Mouse (Mus musculus) embryo, embryonic 11.5 days (tissue): Measurements from ENCODE around the gene Hist1h3b.
"Not testable (repeated sequence)": the region's sequence is repeated elsewhere in the genome, so short reads cannot be mapped to it uniquely, and the experiment has no call there.

Source experiments
- DNase-seq: peaks from one replicate; pipeline ENCODE4 v3.0.0-alpha.2; 2012; ENCODE audit warnings: low read depth, low spot score

Gene Hist1h3b

DNA sequence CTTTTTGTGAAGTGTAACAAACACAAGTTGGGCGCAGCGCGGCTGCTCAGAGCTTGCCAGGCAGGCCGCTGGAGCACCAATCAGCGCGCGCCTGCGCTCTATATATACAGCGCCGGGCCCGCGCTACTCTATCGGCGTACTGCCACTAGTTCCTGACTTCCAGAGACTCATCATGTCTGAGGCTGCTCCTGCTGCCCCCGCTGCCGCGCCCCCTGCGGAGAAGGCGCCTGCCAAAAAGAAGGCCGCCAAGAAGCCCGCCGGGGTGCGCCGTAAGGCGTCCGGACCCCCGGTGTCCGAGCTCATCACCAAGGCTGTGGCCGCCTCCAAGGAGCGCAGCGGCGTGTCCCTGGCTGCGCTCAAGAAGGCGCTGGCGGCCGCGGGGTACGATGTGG lies 13.4 kb upstream of the Hist1h3b start, which contains the start of gene Hist1h1c:
Hist1h1c (plus strand) TSS at position 132 of the 392 bp plus-strand sequence.
- peak; percentile 90 for DNase-seq

DNA sequence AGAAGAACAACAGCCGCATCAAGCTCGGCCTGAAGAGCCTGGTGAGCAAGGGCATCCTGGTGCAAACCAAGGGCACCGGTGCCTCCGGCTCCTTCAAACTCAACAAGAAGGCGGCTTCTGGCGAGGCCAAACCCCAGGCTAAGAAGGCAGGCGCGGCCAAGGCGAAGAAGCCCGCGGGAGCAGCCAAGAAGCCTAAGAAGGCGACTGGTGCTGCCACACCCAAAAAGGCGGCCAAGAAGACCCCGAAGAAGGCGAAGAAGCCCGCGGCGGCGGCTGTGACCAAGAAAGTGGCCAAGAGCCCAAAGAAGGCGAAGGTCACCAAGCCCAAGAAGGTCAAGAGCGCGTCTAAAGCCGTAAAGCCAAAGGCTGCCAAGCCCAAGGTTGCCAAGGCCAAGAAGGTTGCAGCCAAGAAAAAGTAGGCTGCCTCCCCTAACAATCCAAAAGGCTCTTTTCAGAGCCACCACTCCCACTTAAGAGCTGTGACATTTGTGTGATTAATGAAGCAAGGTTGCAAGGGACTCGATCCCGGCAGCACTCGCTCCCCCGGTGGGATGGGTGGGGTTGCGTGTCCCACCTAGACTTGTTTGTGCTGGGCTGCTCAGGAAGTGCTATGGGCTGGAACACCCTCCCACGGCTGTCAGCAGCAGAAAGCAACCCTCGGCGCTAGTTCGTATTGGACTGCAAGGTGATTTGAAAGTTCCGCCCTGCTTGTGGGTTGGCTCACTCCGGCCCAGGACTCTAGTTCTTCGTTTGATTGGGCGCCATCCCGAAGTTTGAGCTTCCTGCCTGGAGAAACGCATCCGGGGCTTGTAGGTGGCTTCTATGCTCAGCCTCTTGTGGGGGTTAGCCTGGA lies 12.8 kb upstream of the Hist1h3b start:
- peak; percentile 83 for DNase-seq

DNA sequence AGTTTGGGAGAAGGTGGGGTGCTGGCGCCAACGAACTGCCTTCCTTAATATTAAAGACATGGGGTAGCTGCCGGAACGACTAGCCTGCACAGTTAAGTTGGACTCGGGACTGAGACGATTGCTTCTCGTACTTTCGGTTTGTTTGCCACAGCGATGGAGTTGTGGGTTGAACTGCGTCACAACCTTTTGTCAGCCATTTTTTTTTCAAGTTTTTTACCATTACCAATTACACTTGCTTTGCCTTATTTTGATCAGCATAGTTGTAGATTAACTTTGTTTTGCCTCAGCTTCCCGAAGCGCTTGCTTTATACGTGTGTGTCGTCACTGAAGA lies 12.2 kb upstream of the Hist1h3b start:
- DNase-seq, result no peak

DNA sequence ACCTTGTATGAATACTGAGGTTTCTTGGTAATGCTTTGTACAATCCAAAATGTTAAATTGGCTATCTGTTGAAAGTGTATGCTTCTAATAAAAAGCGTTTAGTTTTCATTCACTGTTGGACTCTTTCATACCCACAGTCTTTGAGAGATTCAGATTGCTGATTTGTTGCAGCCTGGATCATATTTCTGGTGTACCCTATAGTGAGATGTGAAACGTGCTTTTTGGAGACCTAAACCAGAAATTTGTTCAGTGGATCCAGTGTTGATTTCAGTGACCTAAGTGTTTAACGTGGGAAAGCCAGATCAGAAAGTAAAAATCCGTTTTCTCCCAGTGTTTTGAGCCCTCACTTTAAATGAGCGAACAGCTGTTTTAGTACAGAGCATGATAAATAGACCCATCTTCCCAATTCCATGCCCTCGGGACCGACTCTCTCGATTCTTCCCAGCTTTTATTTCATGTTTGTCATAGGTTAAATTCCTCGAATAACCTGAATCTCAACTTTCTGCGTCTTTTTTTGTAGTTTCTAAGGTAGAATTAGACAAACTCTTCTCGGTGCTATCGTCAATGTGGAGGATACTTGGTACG lies 11.7 kb upstream of the Hist1h3b start:
- no peak for DNase-seq

- no peak for DNase-seq
Observed at GRCm38 (mm10) chr13:23740910-23741309, 11.2 kb upstream of the Hist1h3b start.

GRCm38 (mm10) chr13:23742007-23742406 lies 10.1 kb upstream of the Hist1h3b start:
- DNase-seq, result no peak

DNA sequence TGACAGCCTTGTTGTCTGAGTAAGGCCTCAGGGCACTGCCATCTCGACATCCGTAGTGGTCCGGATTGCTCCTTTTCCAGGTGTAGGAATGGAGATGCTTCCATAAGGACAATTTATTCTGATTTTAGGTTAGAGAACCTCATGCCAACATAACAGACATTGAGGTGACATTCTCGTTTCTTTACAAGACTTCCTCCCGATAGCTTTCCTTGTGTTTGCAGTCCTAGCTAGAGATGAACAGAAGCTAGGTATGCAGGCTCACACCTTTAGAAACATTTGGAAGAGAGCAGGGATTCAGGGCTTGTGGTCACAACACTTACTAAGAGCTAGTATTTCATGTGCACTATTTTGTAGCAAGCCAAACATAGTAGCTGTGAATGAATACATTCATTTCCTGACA lies 8.9 kb upstream of the Hist1h3b start:
- no peak for DNase-seq

DNA sequence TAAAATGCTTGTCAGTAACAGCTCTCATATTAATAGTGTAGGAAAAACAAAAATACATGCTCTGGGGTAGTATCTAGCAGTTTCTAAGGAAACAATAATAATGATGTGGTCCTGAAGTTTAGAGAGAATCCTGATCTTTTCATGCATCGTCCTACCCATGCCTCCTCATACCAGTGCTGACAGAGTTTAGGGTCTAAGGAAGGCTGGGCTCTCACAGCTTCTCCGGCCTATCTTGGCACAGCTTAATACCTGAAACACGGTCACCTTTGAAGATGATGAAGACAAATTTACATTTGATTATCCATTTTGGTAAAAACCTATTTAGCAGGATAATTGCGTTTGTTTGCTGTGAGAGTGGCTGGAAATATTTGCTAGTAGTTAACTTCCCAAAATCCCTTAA lies 8.1 kb upstream of the Hist1h3b start:
- no peak for DNase-seq

DNA sequence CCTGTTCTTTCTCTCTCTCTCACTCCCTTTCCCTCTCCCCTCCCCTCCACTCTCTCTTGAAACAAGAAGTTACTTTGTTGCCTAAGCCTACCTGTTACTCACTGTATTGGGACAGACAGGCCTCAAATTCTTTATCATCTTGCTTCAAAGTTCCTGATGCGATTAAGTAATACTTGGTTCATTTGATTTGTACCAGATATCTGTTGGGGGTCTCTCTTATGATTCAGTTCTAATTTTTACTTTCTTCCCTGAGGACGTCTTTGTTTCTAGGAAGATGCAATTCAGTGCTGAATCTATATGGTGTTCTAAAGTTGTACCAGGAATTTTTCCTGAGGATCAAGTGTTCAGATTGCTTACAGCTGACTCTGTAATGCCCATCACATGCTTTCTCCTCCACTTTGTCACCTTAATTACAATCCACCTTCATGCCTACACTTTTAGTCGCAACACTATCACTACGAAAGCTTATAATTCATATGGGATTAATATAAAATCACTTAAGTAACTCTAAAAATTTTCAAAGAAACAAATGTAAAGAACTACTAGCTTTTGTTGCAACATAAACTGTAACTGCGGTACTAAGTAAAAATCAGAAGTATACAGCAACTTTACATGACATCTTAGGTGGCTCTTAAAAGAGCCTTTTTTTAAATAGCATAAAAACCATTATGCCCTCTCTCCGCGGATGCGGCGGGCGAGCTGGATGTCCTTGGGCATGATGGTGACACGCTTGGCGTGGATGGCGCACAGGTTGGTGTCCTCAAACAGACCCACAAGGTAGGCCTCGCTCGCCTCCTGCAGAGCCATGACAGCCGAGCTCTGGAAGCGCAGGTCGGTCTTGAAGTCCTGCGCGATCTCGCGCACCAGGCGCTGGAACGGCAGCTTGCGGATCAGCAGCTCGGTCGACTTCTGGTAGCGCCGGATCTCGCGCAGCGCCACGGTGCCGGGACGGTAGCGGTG lies 7.4 kb upstream of the Hist1h3b start:
- no peak for DNase-seq

DNA sequence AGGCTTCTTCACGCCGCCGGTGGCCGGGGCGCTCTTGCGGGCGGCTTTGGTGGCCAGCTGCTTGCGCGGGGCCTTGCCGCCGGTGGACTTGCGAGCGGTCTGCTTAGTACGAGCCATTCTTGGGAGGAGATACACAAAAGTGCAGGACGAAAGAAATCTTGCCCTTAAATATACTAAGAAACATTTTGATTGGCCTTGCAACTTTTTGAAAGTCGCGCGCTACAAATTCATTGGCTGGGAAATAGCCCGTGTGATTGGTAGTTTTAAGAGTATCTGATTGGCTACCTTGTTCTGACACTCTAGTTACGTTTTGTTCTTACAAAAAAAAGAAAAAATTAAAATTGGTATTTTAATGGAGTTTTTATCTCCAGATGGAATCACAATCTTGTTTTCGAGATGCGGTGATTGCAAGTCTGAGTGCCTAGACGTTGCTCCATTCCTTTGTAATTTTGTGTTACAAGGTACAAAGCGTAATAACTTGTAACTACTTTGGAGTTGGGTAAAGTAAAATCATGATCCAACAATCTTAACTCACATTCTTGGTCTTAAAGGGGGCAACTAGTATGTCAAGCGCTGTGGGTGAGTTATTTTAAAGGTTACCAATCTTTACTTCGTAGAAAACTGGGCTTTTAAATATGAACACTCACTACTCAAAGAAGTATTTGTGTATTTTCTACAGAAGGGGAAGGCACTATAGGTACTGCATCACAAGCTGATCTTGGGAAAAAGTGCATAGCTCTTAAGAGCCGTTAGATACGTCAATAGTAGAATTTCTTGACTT lies 6.5 kb upstream of the Hist1h3b start, which contains the start of gene Hist1h3c:
Hist1h3c (minus strand) TSS at position 222 of the 781 bp plus-strand sequence.
- DNase-seq, result peak; percentile 89

GRCm38 (mm10) chr13:23746201-23747080 lies 5.6 kb upstream of the Hist1h3b start, which contains the start of gene Hist1h2bb:
Gene Hist1h2bb, plus strand, starts transcription at chr13:23746734.
- DNase-seq, result peak; percentile 80

- DNase-seq, result no peak
Observed at GRCm38 (mm10) chr13:23747081-23747891, 4.8 kb upstream of the Hist1h3b start.

- DNase-seq, result no peak
Observed at GRCm38 (mm10) chr13:23747892-23748288, 4.2 kb upstream of the Hist1h3b start.

DNA sequence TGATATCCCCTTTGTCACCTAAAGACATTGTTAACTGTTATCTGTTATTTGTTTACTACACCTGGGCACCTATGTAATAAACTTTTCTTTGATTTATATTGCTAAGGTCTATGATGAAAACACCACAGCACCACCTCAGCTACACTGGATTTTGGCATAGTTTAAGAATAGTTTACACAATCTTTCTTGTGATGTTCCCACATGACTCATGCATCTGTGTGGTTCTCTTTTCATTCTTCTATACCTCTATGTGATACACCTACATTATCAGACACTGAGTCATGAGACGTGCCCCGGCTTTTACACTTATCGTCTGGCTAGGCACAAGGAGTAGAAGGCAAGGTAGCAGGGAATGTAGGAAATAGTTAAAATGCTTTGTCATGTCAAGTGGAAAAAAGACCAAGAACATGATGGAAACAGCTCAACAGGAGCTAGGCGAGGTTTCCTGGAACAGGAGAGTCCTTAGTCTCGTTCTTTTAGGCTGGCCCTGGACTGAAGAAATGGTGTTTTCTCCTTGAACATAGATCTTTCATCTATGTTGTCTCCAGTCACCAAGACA lies 2.4 kb upstream of the Hist1h3b start:
- no peak for DNase-seq

GRCm38 (mm10) chr13:23750839-23751477 lies 1.1 kb upstream of the Hist1h3b start, which contains the start of gene Hist1h2ab:
Gene Hist1h2ab, plus strand, starts transcription at chr13:23751126.
- not testable (repeated sequence) for DNase-seq

GRCm38 (mm10) chr13:23751478-23751956 lies 550 bp upstream of the Hist1h3b start:
- no peak for DNase-seq

- DNase-seq, result no peak
Observed at GRCm38 (mm10) chr13:23752742-23753172, 690 bp downstream of the Hist1h3b start.
